Mouse (Mus musculus): ENCODE results near the gene Mapk8ip3.

DNA sequence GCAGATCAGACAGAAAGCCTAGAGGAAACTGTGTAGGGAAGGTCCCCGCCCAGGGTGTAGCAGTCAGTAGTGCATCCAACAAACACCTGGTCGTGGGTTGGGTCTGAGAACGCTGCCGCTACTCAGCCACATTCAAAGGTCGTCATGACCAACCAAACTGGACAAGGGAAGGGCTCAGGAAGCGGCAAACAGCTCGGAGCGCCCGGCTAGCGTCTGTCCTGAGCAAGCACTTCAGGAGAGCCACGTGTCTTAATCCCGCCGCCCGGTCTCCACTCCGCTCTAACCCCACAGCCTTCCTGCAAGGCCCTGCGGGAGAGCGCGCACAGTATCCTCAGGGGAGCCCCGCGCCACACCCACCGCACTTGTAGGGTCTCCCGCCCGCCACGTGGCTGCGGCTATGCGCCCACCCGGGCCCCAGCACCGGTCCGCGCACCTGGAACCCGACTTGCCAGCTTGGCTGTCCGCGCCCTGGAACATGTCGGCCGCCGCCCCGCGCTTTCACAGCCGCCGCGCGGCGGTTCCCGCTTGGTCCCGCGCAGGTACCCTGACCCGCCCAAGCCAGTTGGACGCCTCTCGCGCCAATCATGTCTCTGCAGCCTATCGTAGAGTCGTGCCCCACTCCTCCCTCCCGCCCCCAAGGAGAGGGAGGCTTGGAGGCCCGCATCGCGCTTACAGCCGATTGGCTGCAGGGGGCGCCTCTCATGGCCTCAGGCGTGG lies 23.5 kb upstream of the Mapk8ip3 start, which contains the start of gene Jpt2:
- TF ChIP-seq CTCF (IDR thresholded peaks at IDR 0.05; ENCODE audit: extremely low read depth, insufficient read length, insufficient replicate concordance, low read depth, low read length), result no peak
- peak; percentile 20; the same call in 1 of the 2 replicates for TF ChIP-seq POLR2A (IDR thresholded peaks at IDR 0.05; ENCODE audit: low read depth, low read length)

Measured in small intestine, adult 2 months (tissue).